Mouse (Mus musculus): ENCODE data around the gene Chst15. TPM values are rescaled to one million over a fixed set of nuclear protein-coding genes. Genes with fewer than 3 reads are reported as not detected.

Chst15 gene
- total RNA-seq, 2 experiments from 2014 or later: 3.8 to 8.0 TPM

- ATAC-seq (replicated peaks; ENCODE audit: low FRiP score, poor library complexity, severe bottlenecking): no peak
Observed at GRCm38 (mm10) chr7:132198806-132199205, 118.2 kb downstream of the Chst15 start.

GRCm38 (mm10) chr7:132197817-132198475 lies 119.1 kb downstream of the Chst15 start:
- no peak for ATAC-seq (replicated peaks; ENCODE audit: low FRiP score, poor library complexity, severe bottlenecking)

GRCm38 (mm10) chr7:132196581-132196980 lies 120.4 kb downstream of the Chst15 start:
- no peak for ATAC-seq (replicated peaks; ENCODE audit: low FRiP score, poor library complexity, severe bottlenecking)

- ATAC-seq (replicated peaks; ENCODE audit: low FRiP score, poor library complexity, severe bottlenecking): no peak
Observed at GRCm38 (mm10) chr7:132193606-132194005, 123.4 kb downstream of the Chst15 start.

- ATAC-seq (replicated peaks; ENCODE audit: low FRiP score, poor library complexity, severe bottlenecking): no peak
Observed at GRCm38 (mm10) chr7:132187456-132187855, 129.6 kb downstream of the Chst15 start.

Other genes with a start within 250 kb of the Chst15 start
- gene Cpxm2, start 162.5 kb downstream of the Chst15 start, total RNA-seq (2015; ENCODE audit: low replicate concordance): not detected in 2 replicates
- not detected in 2 replicates for gene Cpxm2, start 162.5 kb downstream of the Chst15 start, total RNA-seq (2017; ENCODE audit: low replicate concordance)